Mouse (Mus musculus): ENCODE measurements around the gene Faap20. TPM values are rescaled to one million over a fixed set of nuclear protein-coding genes. Genes with fewer than 3 reads are reported as not detected.

Gene Faap20
- 28.6 and 46.3 TPM in 2 replicates for total RNA-seq (2015)
- 14.2 and 17.6 TPM in 2 replicates for total RNA-seq (2017)

GRCm38 (mm10) chr4:155249648-155250351 lies at the start of gene Faap20:
Faap20 (plus strand) TSS chr4:155249802.
- ATAC-seq (replicated peaks; ENCODE audit: poor library complexity) = peak; percentile 74

- ATAC-seq (replicated peaks; ENCODE audit: poor library complexity) = peak; percentile 91
Measured at GRCm38 (mm10) chr4:155200861-155201390, 48.7 kb upstream of the Faap20 start.

DNA sequence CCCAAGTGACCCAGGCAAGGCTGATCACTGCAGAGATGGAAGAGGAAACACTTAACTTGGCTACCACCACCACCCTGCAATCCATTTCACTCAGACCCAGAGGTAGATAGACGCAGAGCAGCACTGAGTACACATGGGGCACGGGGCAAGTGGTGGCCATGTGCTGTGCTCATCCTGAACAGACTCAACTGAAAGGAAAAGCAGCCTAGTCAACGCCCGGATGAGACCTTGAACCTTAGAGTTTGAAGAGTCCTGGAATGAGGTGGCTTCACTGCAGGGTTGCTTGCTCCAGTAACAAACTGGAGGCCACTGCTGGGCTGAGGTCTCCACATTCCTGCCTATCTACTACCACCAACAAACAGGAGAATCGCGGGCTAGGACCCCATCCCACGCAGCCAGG lies 47.8 kb upstream of the Faap20 start:
- no peak for ATAC-seq (replicated peaks; ENCODE audit: poor library complexity)

GRCm38 (mm10) chr4:155205919-155206318 lies 43.7 kb upstream of the Faap20 start:
- ATAC-seq (replicated peaks; ENCODE audit: poor library complexity) = no peak

DNA sequence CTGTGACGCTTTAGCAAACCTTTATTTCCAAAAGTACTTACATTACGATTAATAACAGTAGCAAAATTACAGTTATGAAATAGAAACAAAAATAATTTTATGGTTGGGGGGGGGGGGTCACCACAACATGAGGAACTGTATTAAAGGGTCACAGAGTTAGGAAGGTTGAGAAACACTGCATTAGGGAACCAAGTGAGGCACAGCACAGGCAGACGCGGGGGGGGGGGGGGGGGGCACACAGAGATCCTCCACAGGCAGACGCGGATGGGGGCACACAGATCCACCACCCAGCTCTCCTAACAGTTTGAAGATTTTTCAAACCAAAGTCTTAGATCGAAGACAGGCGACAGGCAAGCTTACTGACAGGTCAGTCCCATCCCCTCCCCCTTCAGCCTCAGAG lies 43.1 kb upstream of the Faap20 start:
- ATAC-seq (replicated peaks; ENCODE audit: poor library complexity) = peak; percentile 51

DNA sequence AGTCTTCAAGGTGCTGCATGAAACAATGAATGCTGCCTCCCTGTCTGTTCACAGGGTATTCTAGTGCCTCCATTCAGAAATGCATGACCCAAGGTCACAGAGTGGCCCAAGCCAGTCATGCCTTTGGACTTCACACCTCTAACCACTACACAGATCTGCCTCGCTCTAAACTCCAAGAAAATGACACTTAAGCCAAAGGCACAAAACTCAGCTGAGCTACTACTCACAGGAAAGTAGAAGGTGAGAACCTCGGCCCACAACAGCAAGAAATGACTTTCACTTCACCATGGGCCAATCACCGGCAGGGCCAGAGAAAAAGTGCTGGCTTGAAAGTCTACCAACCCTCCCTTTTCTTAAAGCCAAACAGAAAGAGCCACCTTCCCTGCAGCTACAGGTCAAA lies 41.8 kb upstream of the Faap20 start:
- no peak for ATAC-seq (replicated peaks; ENCODE audit: poor library complexity)

DNA sequence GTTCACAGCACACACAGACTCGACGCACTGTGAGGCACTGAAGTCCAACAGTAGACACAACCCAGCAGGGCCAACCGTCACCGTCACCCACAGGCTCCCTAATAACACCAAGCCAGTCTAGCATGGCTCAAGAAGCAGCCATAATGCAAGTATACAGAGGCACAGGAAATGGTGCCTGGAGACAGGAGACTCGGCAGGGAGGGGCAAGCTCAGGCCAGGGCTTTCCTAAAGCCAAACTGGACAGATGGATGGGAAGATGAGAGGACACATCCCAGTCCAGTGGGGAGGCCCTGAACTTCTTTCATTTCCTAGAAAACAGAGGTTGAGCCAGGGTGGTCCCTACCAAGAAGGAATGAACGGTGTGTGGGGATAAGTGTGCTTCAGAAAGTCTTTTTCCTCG lies 41.0 kb upstream of the Faap20 start:
- no peak for ATAC-seq (replicated peaks; ENCODE audit: poor library complexity)

- ATAC-seq (replicated peaks; ENCODE audit: poor library complexity) = no peak
Measured at GRCm38 (mm10) chr4:155209079-155209478, 40.5 kb upstream of the Faap20 start.

GRCm38 (mm10) chr4:155209494-155209893 lies 40.1 kb upstream of the Faap20 start:
- ATAC-seq (replicated peaks; ENCODE audit: poor library complexity) = no peak

DNA sequence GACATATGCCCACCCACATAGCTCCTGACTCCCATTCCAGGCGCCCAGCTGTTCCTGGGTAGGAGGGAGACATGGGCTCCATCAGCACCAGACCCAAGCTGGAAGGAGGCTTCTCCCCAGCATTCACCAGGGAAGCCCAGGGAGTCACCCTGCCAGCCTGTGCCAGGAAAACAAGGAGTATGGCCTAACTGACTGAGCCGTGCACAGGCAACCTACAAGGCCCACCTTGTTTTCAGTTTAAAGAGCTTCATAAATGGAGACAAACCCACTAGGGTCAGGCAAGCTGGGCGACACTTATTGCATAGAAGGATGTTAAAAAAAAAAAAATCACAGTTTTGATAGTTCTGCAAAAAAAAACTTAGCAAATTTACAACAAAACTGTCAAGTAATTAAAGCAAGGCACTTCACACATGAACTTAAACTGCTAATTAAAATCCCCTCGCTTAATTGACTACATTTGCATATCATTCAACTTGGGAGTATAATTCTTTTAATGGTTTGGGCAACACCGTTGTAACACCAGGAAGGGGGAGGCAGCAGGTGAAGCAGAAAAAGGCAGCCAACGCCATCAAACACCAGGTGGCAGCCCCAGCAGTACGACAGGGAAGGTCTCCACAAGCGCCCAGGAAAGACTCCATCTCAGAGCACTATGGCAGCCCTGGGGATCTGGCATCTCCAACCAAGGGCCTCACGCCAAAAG lies 36.4 kb upstream of the Faap20 start:
- ATAC-seq (replicated peaks; ENCODE audit: poor library complexity) = no peak

GRCm38 (mm10) chr4:155213752-155214054 lies 35.9 kb upstream of the Faap20 start:
- no peak for ATAC-seq (replicated peaks; ENCODE audit: poor library complexity)

- ATAC-seq (replicated peaks; ENCODE audit: poor library complexity) = no peak
Measured at GRCm38 (mm10) chr4:155214188-155214587, 35.4 kb upstream of the Faap20 start.

DNA sequence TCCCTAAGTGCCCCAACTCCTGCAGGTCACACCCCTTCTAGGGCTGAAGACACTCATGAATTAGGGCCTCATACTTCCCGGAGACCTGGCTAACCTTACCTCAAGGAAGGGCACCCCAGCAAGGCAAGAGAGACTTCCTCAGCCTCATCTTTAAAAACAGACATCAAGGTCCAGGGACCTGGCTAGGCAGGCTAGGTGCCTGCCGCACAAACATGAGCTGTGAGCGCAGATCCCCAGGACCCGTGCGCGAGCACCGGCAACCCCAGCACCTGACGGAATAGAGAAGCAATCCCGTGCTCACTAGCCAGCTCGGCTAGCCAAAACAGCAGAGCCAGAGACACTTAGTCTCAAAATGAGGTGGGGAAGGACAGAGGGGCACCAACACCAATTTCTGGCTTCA lies 34.8 kb upstream of the Faap20 start:
- no peak for ATAC-seq (replicated peaks; ENCODE audit: poor library complexity)

GRCm38 (mm10) chr4:155215203-155215602 lies 34.4 kb upstream of the Faap20 start:
- no peak for ATAC-seq (replicated peaks; ENCODE audit: poor library complexity)

DNA sequence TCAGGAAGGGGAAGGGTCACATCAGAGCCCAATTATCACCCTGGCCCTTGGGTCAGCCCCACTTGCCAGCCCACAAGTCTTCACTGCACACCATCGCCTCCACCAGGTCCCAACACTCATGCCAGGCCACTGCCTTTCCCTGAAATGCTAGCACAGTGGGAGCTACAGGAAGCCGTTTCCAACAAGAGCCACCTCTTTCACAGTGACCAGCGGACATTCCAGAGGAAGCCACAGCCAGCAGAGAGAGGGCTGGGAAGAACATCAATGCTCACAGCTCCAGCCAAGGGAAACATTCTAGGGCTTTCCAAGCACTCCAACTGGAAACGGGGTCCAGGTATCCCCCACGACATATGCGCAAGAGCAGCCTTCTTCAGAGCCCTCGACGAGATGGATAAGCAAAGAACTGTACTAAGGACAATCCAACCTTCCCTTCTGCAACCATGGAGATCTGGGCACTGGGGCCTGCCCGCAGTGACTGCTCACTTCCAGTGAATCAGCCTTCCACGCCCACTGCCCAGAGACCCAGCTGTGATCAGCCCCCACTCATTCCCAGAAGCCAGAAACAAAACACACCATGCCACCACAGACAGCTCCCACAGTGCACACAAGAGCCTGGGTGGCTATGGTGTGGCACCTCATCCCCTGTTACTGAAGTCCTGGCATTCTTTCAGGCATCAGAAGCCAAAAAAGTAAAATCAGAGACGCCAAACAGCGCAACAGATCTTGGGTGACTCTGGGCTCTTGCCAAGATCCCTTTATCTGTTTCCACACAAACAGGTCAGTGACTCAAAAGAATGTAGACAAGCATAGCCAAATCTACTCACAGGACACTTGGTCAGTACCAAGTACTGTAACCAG lies 33.6 kb upstream of the Faap20 start:
- 0 out of 2 replicates have a peak, but pooled peaks have one; percentile 0 for ATAC-seq (replicated peaks; ENCODE audit: poor library complexity)

DNA sequence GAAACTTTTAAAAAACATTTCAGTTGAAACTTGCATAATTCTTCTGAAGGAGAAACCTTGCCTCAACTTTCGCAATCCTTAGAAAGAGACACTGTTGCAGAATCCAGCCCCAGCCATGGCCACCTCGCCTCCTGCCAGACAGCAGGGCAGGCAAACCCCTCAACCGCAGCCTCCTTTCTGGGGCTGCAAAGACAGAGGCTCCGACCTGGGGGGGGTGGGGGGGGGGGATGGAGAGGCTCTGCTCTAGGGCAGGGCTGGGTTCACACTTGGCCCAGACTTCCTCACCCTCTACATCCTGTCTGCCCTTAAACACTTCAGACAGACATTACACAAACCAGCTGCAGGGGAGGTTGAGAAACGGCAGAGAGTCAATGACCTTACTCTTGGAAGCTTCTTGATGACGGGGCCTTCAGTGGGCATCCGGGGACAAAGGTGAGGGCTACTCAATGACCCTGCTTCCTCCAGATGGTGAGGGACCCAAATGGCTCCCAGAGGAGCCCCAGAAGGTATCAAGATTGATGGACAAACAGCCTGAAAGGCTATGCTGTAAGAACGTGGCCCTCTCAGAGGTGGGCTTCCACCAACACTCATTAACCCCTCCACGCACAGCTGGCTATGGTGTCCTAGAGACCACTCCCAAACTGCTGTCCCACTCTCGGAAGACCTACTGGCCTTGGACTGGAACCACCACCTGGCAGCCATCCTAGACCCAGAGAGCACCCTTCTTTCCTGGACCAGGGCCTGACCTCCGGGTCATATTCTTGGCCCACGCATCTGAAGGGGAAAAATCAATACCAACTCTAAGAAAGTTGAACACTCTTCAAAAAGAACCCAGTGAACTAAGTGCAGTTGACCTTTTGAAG lies 32.1 kb upstream of the Faap20 start:
- peak; percentile 65 for ATAC-seq (replicated peaks; ENCODE audit: poor library complexity)

- ATAC-seq (replicated peaks; ENCODE audit: poor library complexity) = no peak
Measured at GRCm38 (mm10) chr4:155218104-155218732, 31.4 kb upstream of the Faap20 start.

GRCm38 (mm10) chr4:155219271-155220212 lies 30.1 kb upstream of the Faap20 start:
- no peak for ATAC-seq (replicated peaks; ENCODE audit: poor library complexity)
